Mouse (Mus musculus) myocyte (in vitro differentiated cells): ENCODE measurements around the gene Fasn.

Experiments used
- E2F4 ChIP-seq: IDR thresholded peaks from one replicate; pipeline ENCODE4 v1.6.1; 2011; ENCODE audit warnings: mild to moderate bottlenecking, control low read depth, moderate library complexity; ENCODE audit not compliant: insufficient read depth
- MYOG ChIP-seq, 3 experiments: IDR thresholded peaks; one replicate each; pipeline ENCODE4 v1.6.1; 2011; ENCODE audit warnings: control low read depth in 2 of 3, low read depth in 2 of 3, mild to moderate bottlenecking in 2 of 3; ENCODE audit not compliant: insufficient read length in 2 of 3, control insufficient read depth in 1 of 3, insufficient read depth in 1 of 3
- POLR2A ChIP-seq: IDR thresholded peaks from one replicate; pipeline ENCODE4 v1.6.1; 2011; ENCODE audit warnings: low read depth, mild to moderate bottlenecking, control low read depth, moderate library complexity; ENCODE audit not compliant: insufficient read length
- REST ChIP-seq: IDR thresholded peaks from one replicate; pipeline ENCODE4 v1.6.1; 2011; ENCODE audit warnings: mild to moderate bottlenecking, control low read depth, moderate library complexity; ENCODE audit not compliant: insufficient read depth, insufficient read length
- TCF12 ChIP-seq: IDR thresholded peaks from one replicate; pipeline ENCODE4 v1.6.1; 2011; ENCODE audit warnings: mild to moderate bottlenecking, control low read depth; ENCODE audit not compliant: poor library complexity, insufficient read depth, severe bottlenecking
- USF1 ChIP-seq: IDR thresholded peaks from one replicate; pipeline ENCODE4 v1.6.1; 2011; ENCODE audit warnings: low read depth, mild to moderate bottlenecking, control low read depth, moderate library complexity

- TF ChIP-seq USF1, result no peak
- TF ChIP-seq POLR2A, result no peak
- no peak for TF ChIP-seq MYOG (IDR thresholded peaks at IDR 0.05; ENCODE audit: control insufficient read depth in 1 of 3, insufficient read depth in 1 of 3, insufficient read length in 2 of 3, low read depth in 2 of 3)
- no peak for TF ChIP-seq REST
- no peak for TF ChIP-seq TCF12
- TF ChIP-seq E2F4, result no peak
These were observed 5.6 kb upstream of the Fasn start for GRCm38 (mm10) chr11:120829757-120830532.
